In genomic region chr7:25393451-25394210, GRCm38 (mm10) we compare ENCODE assay signal across 10 mouse cellular contexts. TPM values are rescaled to one million over a fixed set of nuclear protein-coding genes. Genes with fewer than 3 reads are reported as not detected.
DNase-seq lines count a peak whose midpoint lies in the region; ATAC-seq and TF ChIP-seq lines count a peak whose summit lies in the region.
"Had no signal": no experiment of that assay in that cellular context is flagged by ENCODE, and none has a peak within 500 bp of the region (broad histone marks: within the 10 kb centered on the region; RNA-seq: fewer than 3 reads in every experiment).

No protein-coding gene starts in this region.

- 0 out of 2 replicates have a peak overlapping the region, but pooled peaks have one; percentile 48 for H3K9ac ChIP-seq in lung, postnatal 0 days (replicated peaks; ENCODE audit: low read depth)
- H3K9ac ChIP-seq in hindbrain, embryonic 12.5 days = no peak overlapping the region
- peak overlapping the region; percentile 50; the same call in 1 of the 2 replicates for H3K9ac ChIP-seq in neural tube, embryonic 14.5 days (replicated peaks; ENCODE audit: low read depth, low read length)

- no peak overlapping the region; the same call in 1 of the 2 replicates for H3K4me3 ChIP-seq in lung, postnatal 0 days (ENCODE audit: low read depth, low read length)
- no peak overlapping the region for H3K4me3 ChIP-seq in hindbrain, embryonic 12.5 days
- peak overlapping the region; percentile 43 for H3K4me3 ChIP-seq in neural tube, embryonic 14.5 days (ENCODE audit: low read depth, low read length)

- ATAC-seq in lung, postnatal 0 days = no peak
- no peak for ATAC-seq in hindbrain, embryonic 12.5 days (ENCODE audit: low FRiP score)
- ATAC-seq in neural tube, embryonic 14.5 days (ENCODE audit: low read depth) = no peak

- H3K4me2 ChIP-seq in lung, postnatal 0 days (replicated peaks; ENCODE audit: low read depth, low read length) = peak overlapping the region; percentile 68
- H3K4me2 ChIP-seq in hindbrain, embryonic 12.5 days (replicated peaks) = peak overlapping the region; percentile 75; the same call in 1 of the 2 replicates
- H3K4me2 ChIP-seq in neural tube, embryonic 14.5 days (ENCODE audit: low read depth, low read length) = peak overlapping the region; percentile 72

- 70% methylated on average over 8 of the region's 8 CpGs for WGBS in lung, postnatal 0 days
- 75% methylated on average over 8 of the region's 8 CpGs for WGBS in hindbrain, embryonic 12.5 days
- WGBS in neural tube, embryonic 14.5 days = 74% methylated on average over 8 of the region's 8 CpGs

- peak; percentile 84 for DNase-seq in heart, adult 11 months
- DNase-seq in heart, adult 8-10 months (ENCODE audit: low spot score) = no peak
- DNase-seq in lung, postnatal 0 days (ENCODE audit: low spot score) = no peak
- DNase-seq in lung, postnatal 14 days = no peak
- DNase-seq in left cerebral cortex, postnatal 4 days = no peak
- DNase-seq in natural killer cell, adult 2 months (ENCODE audit: low spot score in 2 of 2) = no peak

- H3K27ac ChIP-seq in lung, postnatal 0 days (ENCODE audit: low read length) = no peak overlapping the region
- H3K27ac ChIP-seq in hindbrain, embryonic 12.5 days = no peak overlapping the region
- H3K27ac ChIP-seq in neural tube, embryonic 14.5 days (ENCODE audit: low read depth, low read length) = no peak overlapping the region

- no peaks in the 10 kb centered on the region for H3K27me3 ChIP-seq in lung, postnatal 0 days (replicated peaks; ENCODE audit: insufficient read depth, low read length)
- H3K27me3 ChIP-seq in hindbrain, embryonic 12.5 days = no peaks in the 10 kb centered on the region
- no peaks in the 10 kb centered on the region for H3K27me3 ChIP-seq in neural tube, embryonic 14.5 days (ENCODE audit: control insufficient read depth, insufficient read depth, low read length)

- H3K4me1 ChIP-seq in lung, postnatal 0 days (ENCODE audit: insufficient read depth, low read depth, low read length) = peaks cover 31% of the 10 kb centered on the region
- H3K4me1 ChIP-seq in hindbrain, embryonic 12.5 days = peaks cover 30% of the 10 kb centered on the region
- peaks cover 30% of the 10 kb centered on the region for H3K4me1 ChIP-seq in neural tube, embryonic 14.5 days (ENCODE audit: control insufficient read depth, insufficient read depth, low read length)

- H3K36me3 ChIP-seq in lung, postnatal 0 days (ENCODE audit: insufficient read depth, low read length) = no peaks in the 10 kb centered on the region
- no peaks in the 10 kb centered on the region for H3K36me3 ChIP-seq in hindbrain, embryonic 12.5 days
- H3K36me3 ChIP-seq in neural tube, embryonic 14.5 days (ENCODE audit: control insufficient read depth, insufficient read depth, low read length) = no peaks in the 10 kb centered on the region

- TF ChIP-seq CTCF in lung, postnatal 0 days (IDR thresholded peaks at IDR 0.05) = no peak

- H3K9me3 ChIP-seq in lung, postnatal 0 days (ENCODE audit: low read length) = no peaks in the 10 kb centered on the region
- no peaks in the 10 kb centered on the region for H3K9me3 ChIP-seq in hindbrain, embryonic 12.5 days (replicated peaks)
- no peaks in the 10 kb centered on the region for H3K9me3 ChIP-seq in neural tube, embryonic 14.5 days (ENCODE audit: control insufficient read depth, low read length)

- intact Hi-C loops in left cerebral cortex, postnatal 4 days (cut with DNase I) = no loop called here

- TF ChIP-seq EP300 in lung, postnatal 0 days (IDR thresholded peaks at IDR 0.05) = no peak

RNA-seq across cellular contexts. Expression of gene Lipe, which starts 4.9 kb away (rescaled TPM):
- 10 to 100 TPM; 34.3 to 45.6 (median 40.1) TPM for total RNA-seq in heart, adult 8-10 months (2022)
- polyA plus RNA-seq in lung, postnatal 0 days (2015; fragmentation: Nextera tagmentation; extraction: Ambion mirVana) = 19.8 and 21.4 TPM in 2 replicates
- polyA plus RNA-seq in hindbrain, embryonic 12.5 days (2016; fragmentation: Nextera tagmentation; extraction: Ambion mirVana) = 7.8 and 9.4 TPM in 2 replicates
- 3.5 and 6.5 TPM in 2 replicates for polyA plus RNA-seq in neural tube, embryonic 14.5 days (2014; fragmentation: Nextera tagmentation; extraction: Ambion mirVana)
- 1 to 10 TPM; 8.3 to 9.0 TPM for total RNA-seq in left cerebral cortex, postnatal 4 days (2021)

RNA-seq across cellular contexts. Expression of gene Cxcl17, which starts 19.1 kb away (rescaled TPM):
- not detected for total RNA-seq in heart, adult 8-10 months (2022)
- polyA plus RNA-seq in lung, postnatal 0 days (2015; fragmentation: Nextera tagmentation; extraction: Ambion mirVana) = 31.9 and 38.1 TPM in 2 replicates
- 0.30 and 0.43 TPM in 2 replicates for polyA plus RNA-seq in hindbrain, embryonic 12.5 days (2016; fragmentation: Nextera tagmentation; extraction: Ambion mirVana)
- 0.49 and 0.66 TPM in 2 replicates for polyA plus RNA-seq in neural tube, embryonic 14.5 days (2014; fragmentation: Nextera tagmentation; extraction: Ambion mirVana)
- total RNA-seq in left cerebral cortex, postnatal 4 days (2021) = not detected
- polyA plus RNA-seq: spleen, adult 2 months had no signal

RNA-seq across cellular contexts. Expression of gene Cnfn, which starts 24.1 kb away (rescaled TPM):
- not detected for total RNA-seq in heart, adult 8-10 months (2022)
- polyA plus RNA-seq in lung, postnatal 0 days (2015; fragmentation: Nextera tagmentation; extraction: Ambion mirVana) = not detected in 2 replicates
- polyA plus RNA-seq in hindbrain, embryonic 12.5 days (2016; fragmentation: Nextera tagmentation; extraction: Ambion mirVana) = not detected in 2 replicates
- not detected in 2 replicates for polyA plus RNA-seq in neural tube, embryonic 14.5 days (2014; fragmentation: Nextera tagmentation; extraction: Ambion mirVana)
- not detected for total RNA-seq in left cerebral cortex, postnatal 4 days (2021)
- polyA plus RNA-seq: liver, embryonic 16.5 days; spleen, adult 2 months had no signal

Comparison
In these comparisons a context has a peak if more than half of its experiments do, and no peak if none do; other contexts are left out.
1. RNA of gene Cxcl17, which starts 19.1 kb away (polyA plus RNA-seq): 31.9 to 38.1 TPM in lung, postnatal 0 days; 0.49 to 0.66 TPM in neural tube, embryonic 14.5 days and 0.30 to 0.43 TPM in hindbrain, embryonic 12.5 days; every median in the first group is over 10 times any median in the second.
2. Peak in every context shown above with its lines, with median percentiles within 50 percentile points of each other: H3K4me2 ChIP-seq.